Mouse (Mus musculus) adrenal gland, adult 18-20 months (tissue): Measurements from ENCODE around the gene Olfr1280. TPM values are rescaled to one million over a fixed set of nuclear protein-coding genes. Genes with fewer than 3 reads are reported as not detected.
"Not testable (repeated sequence)": the region's sequence is repeated elsewhere in the genome, so short reads cannot be mapped to it uniquely, and the experiment has no call there.

ENCODE experiments used
- DNase-seq, 2 experiments: peaks; one replicate each; pipeline ENCODE4 v3.0.0; 2021 to 2022; ENCODE audit warnings: low spot score in 2 of 2
- long read RNA-seq, 2 experiments: library from polyadenylated mRNA; stranded (forward); transcript quantifications; one replicate each; pipeline ENCODE4 v2.0.0; 2021
- total RNA-seq, 2 experiments: library from RNA; stranded (reverse); gene quantifications; 1 replicate in 1 of 2; 2 replicates in 1 of 2; pipeline ENCODE4 v1.2.3; 2021

The Olfr1280 gene
- not detected for total RNA-seq
- long read RNA-seq, experiment 1, result 0 reads
- long read RNA-seq, experiment 2, result 0 reads

- DNase-seq, result no peak
Measured at GRCm38 (mm10) chr2:111313717-111314116, at the start of gene Olfr1280. Gene Olfr1280, plus strand, starts transcription at chr2:111314017.

- DNase-seq, result no peak
Measured at GRCm38 (mm10) chr2:111274006-111274405, 39.8 kb upstream of the Olfr1280 start, which contains the start of gene Olfr1277. Gene Olfr1277, minus strand, starts transcription at chr2:111274106.

- DNase-seq, result no peak
Measured at GRCm38 (mm10) chr2:111289836-111290235, 24.0 kb upstream of the Olfr1280 start, which contains the start of gene Olfr1278. Gene Olfr1278, plus strand, starts transcription at chr2:111290136.

GRCm38 (mm10) chr2:111298541-111298940 lies 15.3 kb upstream of the Olfr1280 start:
- DNase-seq, result no peak

GRCm38 (mm10) chr2:111300374-111300773 lies 13.4 kb upstream of the Olfr1280 start, which contains the start of gene Olfr1279:
Gene Olfr1279, plus strand, starts transcription at chr2:111300635.
- DNase-seq, result no peak

GRCm38 (mm10) chr2:111326220-111326619 lies 12.4 kb downstream of the Olfr1280 start, which contains the start of gene Olfr1281:
Gene Olfr1281, plus strand, starts transcription at chr2:111326520.
- no peak for DNase-seq

- DNase-seq, result not testable (repeated sequence)
Measured at GRCm38 (mm10) chr2:111333721-111334120, 19.9 kb downstream of the Olfr1280 start.

GRCm38 (mm10) chr2:111335976-111336375 lies 22.2 kb downstream of the Olfr1280 start, which contains the start of gene Olfr1282:
Gene Olfr1282, minus strand, starts transcription at chr2:111336076.
- no peak for DNase-seq

- DNase-seq, result no peak
Measured at GRCm38 (mm10) chr2:111366490-111366889, 52.7 kb downstream of the Olfr1280 start, which contains the start of gene Olfr1283. Gene Olfr1283, plus strand, starts transcription at chr2:111366790.

- no peak for DNase-seq
Measured at GRCm38 (mm10) chr2:111375222-111375621, 61.4 kb downstream of the Olfr1280 start, which contains the start of gene Olfr1284. Gene Olfr1284, plus strand, starts transcription at chr2:111375522.

Other genes starting within 250 kb of the Olfr1280 start
- gene Gm13941, start 208.0 kb upstream of the Olfr1280 start, total RNA-seq, result not detected
- gene Gm15130, start 161.1 kb upstream of the Olfr1280 start, total RNA-seq, result not detected
- not detected for gene 4930430A15Rik, start 84.4 kb upstream of the Olfr1280 start, total RNA-seq
- gene Olfr1275, start 78.7 kb upstream of the Olfr1280 start, total RNA-seq, result not detected
- gene Olfr1276, start 59.5 kb upstream of the Olfr1280 start, total RNA-seq, result not detected
- gene Olfr1277, start 39.9 kb upstream of the Olfr1280 start, total RNA-seq, result not detected
- not detected for gene Olfr1278, start 23.9 kb upstream of the Olfr1280 start, total RNA-seq
- not detected for gene Olfr1279, start 13.4 kb upstream of the Olfr1280 start, total RNA-seq
- not detected for gene Olfr1281, start 12.5 kb downstream of the Olfr1280 start, total RNA-seq
- not detected for gene Olfr1282, start 22.1 kb downstream of the Olfr1280 start, total RNA-seq
- not detected for gene Olfr1283, start 52.8 kb downstream of the Olfr1280 start, total RNA-seq
- not detected for gene Olfr1284, start 61.5 kb downstream of the Olfr1280 start, total RNA-seq
- gene Olfr1286, start 109.1 kb downstream of the Olfr1280 start, total RNA-seq, result not detected
- gene Olfr1287, start 135.1 kb downstream of the Olfr1280 start, total RNA-seq, result not detected
- gene Olfr1288, start 160.1 kb downstream of the Olfr1280 start, total RNA-seq, result not detected
- not detected for gene Olfr1289, start 166.8 kb downstream of the Olfr1280 start, total RNA-seq
- gene Olfr1290, start 179.8 kb downstream of the Olfr1280 start, total RNA-seq, result not detected
- not detected for gene Olfr1291-ps1, start 183.2 kb downstream of the Olfr1280 start, total RNA-seq
- not detected for gene Olfr1293-ps, start 211.2 kb downstream of the Olfr1280 start, total RNA-seq
- not detected for gene Olfr1294, start 226.3 kb downstream of the Olfr1280 start, total RNA-seq